Mouse (Mus musculus) small intestine, adult 2 months (tissue): ENCODE data around the gene Lctl. TPM values are rescaled to one million over a fixed set of nuclear protein-coding genes. Genes with fewer than 3 reads are reported as not detected.
"Not testable (repeated sequence)": the region's sequence is repeated elsewhere in the genome, so short reads cannot be mapped to it uniquely, and the experiment has no call there.

Experiments used
- H3K27ac ChIP-seq: fragments of 200-500 bp; 2 replicates; pipeline ENCODE4 v1.5.1; 2012; ENCODE audit warnings: low read depth, low read length, control low read depth, inconsistent platforms; ENCODE audit not compliant: insufficient read depth
- H3K27me3 ChIP-seq: fragments of 200-500 bp; 2 replicates; pipeline ENCODE4 v1.6.1; 2012; ENCODE audit warnings: mild to moderate bottlenecking, moderate library complexity, low read length, inconsistent platforms; ENCODE audit not compliant: control insufficient read depth, insufficient read depth
- H3K36me3 ChIP-seq: fragments of 200-500 bp; 2 replicates; pipeline ENCODE4 v1.6.1; 2012; ENCODE audit warnings: mild to moderate bottlenecking, low read length, control low read depth, inconsistent platforms; ENCODE audit not compliant: control insufficient read depth, insufficient read depth
- H3K4me1 ChIP-seq: fragments of 200-500 bp; 2 replicates; pipeline ENCODE4 v1.6.1; 2012; ENCODE audit warnings: low read length, inconsistent platforms, mixed read lengths; ENCODE audit not compliant: control insufficient read depth, insufficient read depth, insufficient read length
- H3K4me3 ChIP-seq: fragments of 200-500 bp; 2 replicates; pipeline ENCODE4 v1.5.1; 2012; ENCODE audit warnings: low read depth, mild to moderate bottlenecking, control low read depth, inconsistent platforms, low read length, moderate library complexity
- CTCF ChIP-seq: fragments of 200-500 bp; IDR thresholded peaks from 2 replicates; pipeline ENCODE4 v1.5.1; 2012; ENCODE audit warnings: low read depth, mild to moderate bottlenecking, control low read depth, inconsistent platforms, low read length, moderate library complexity, mixed read lengths; ENCODE audit not compliant: insufficient replicate concordance, insufficient read length; ENCODE audit errors: extremely low read depth
- POLR2A ChIP-seq: fragments of 200-500 bp; IDR thresholded peaks from 2 replicates; pipeline ENCODE4 v1.6.1; 2012; ENCODE audit warnings: low read depth, mild to moderate bottlenecking, control low read depth, inconsistent platforms, low read length, moderate library complexity
- WGBS: fragments of 180-500 bp; shearing (Covaris S2); methylation state at CpG from one replicate; pipeline ENCODE4 v1.1.7; 2018; 5-methylcytosine and 5-hydroxymethylcytosine counted together
- polyA plus RNA-seq: library from polyadenylated mRNA; depleted of rRNA; stranded (reverse); fragments of >200 nt; gene quantifications from 2 replicates; pipeline ENCODE4 v1.2.3, GENCODE M21; 2012; rRNA removed

Lctl gene
- polyA plus RNA-seq, 1 experiment: 0.98 TPM

DNA sequence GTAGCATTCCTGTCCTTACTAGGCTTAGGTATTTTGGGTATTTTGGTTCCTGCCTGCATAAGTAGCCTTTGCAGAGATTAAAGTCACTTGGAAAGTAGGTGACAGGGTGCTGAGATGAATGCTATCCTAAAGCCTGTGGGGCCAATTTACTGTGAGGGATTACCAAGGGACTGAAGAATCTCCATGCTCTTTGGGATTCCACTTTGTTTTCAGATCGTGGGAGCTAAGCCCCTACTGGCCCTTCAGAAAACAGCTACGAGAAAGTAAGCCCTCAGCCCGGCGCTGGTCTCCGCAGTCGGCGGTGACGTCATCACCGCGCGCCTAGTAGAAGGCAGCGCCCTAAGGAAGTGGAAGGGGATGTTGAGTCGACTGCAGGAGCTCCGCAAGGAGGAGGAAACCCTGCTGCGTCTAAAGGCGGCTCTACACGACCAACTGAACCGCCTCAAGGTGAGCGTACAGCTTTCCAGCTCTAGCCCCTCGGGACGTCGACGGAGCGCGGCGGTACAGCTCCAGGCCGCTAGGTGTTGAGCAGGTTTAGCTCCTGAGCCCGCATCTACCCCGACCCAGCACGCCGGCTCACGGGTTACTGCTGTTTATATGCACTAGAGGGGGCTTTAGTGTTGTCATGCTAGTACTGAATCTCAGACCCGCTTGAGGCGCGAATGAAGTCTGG, 62.2 kb downstream of the Lctl start, which contains the start of gene Snapc5:
Gene Snapc5 (plus strand): TSS at position 301 of the 673 bp plus-strand sequence.
- under 1% methylated on average over 35 of the region's 35 CpGs for WGBS
- H3K27ac ChIP-seq: peak within 1 kb of the TSS; percentile 87
- H3K36me3 ChIP-seq: peaks cover 50% of the 10 kb centered on the region
- no peaks in the 10 kb centered on the region for H3K27me3 ChIP-seq
- TF ChIP-seq POLR2A (peak; percentile 83), CTCF (peak; percentile 45; the same call in 1 of the 2 replicates)
- peaks cover 3% of the 10 kb centered on the region; the same call in 1 of the 2 replicates for H3K4me1 ChIP-seq
- H3K4me3 ChIP-seq: peak within 1 kb of the TSS; percentile 84

- not testable (repeated sequence) for H3K27ac ChIP-seq, H3K4me3 ChIP-seq, H3K27me3 ChIP-seq, H3K4me1 ChIP-seq
- peaks cover 43% of the 10 kb centered on the region for H3K36me3 ChIP-seq
- WGBS: 91% methylated on average over 5 of the region's 5 CpGs
Observed at GRCm38 (mm10) chr9:64183295-64183694, 66.3 kb downstream of the Lctl start.

GRCm38 (mm10) chr9:64184166-64184840, 67.4 kb downstream of the Lctl start:
- H3K27ac ChIP-seq: no peak overlapping the region
- peaks cover 42% of the 10 kb centered on the region for H3K36me3 ChIP-seq
- TF ChIP-seq CTCF: no peak
- no peak for TF ChIP-seq POLR2A
- no peaks in the 10 kb centered on the region for H3K27me3 ChIP-seq
- no peak overlapping the region for H3K4me3 ChIP-seq
- peaks cover 3% of the 10 kb centered on the region; the same call in 1 of the 2 replicates for H3K4me1 ChIP-seq
- 93% methylated on average over 5 of the region's 5 CpGs for WGBS

Other genes starting within 250 kb of the Lctl start
- 45.7 and 90.4 TPM in 2 replicates for gene Smad6, start 95.1 kb upstream of the Lctl start, polyA plus RNA-seq
- gene Zwilch, start 56.0 kb downstream of the Lctl start, polyA plus RNA-seq: 0.70 and 1.9 TPM in 2 replicates
- 122 and 189 TPM in 2 replicates for gene Rpl4, start 56.2 kb downstream of the Lctl start, polyA plus RNA-seq
- 5.8 and 12.2 TPM in 2 replicates for gene Snapc5, start 62.1 kb downstream of the Lctl start, polyA plus RNA-seq
- gene Uchl4, start 118.1 kb downstream of the Lctl start, polyA plus RNA-seq: not detected in 2 replicates
- 26.2 and 51.6 TPM in 2 replicates for gene Map2k1, start 136.5 kb downstream of the Lctl start, polyA plus RNA-seq
- 0.29 and 0.35 TPM in 2 replicates for gene Tipin, start 164.4 kb downstream of the Lctl start, polyA plus RNA-seq
- gene Dis3l, start 224.1 kb downstream of the Lctl start, polyA plus RNA-seq: 6.6 and 7.2 TPM in 2 replicates